Mouse (Mus musculus) frontal cortex, adult 2 months (tissue): ENCODE results near the gene Cracr2a. TPM values are rescaled to one million over a fixed set of nuclear protein-coding genes. Genes with fewer than 3 reads are reported as not detected.

Experiments
- DNase-seq, 2 experiments: peaks; one replicate each; pipeline ENCODE4 v3.0.0; 2022; ENCODE audit warnings: low spot score in 1 of 2; ENCODE audit errors: extremely low spot score in 1 of 2
- polyA plus RNA-seq: library from polyadenylated mRNA; depleted of rRNA; stranded (reverse); fragments of >200 nt; gene quantifications from 2 replicates; pipeline ENCODE4 v1.2.3, GENCODE M21; 2012; rRNA removed

Gene Cracr2a
- polyA plus RNA-seq, 1 experiment, result 0.96 TPM

- DNase-seq, result no peak
These were observed 122.4 kb downstream of the Cracr2a start for GRCm38 (mm10) chr6:127683561-127683960.

- no peak for DNase-seq
These were observed 123.8 kb downstream of the Cracr2a start for GRCm38 (mm10) chr6:127684981-127685380.

GRCm38 (mm10) chr6:127687181-127687860 lies 126.2 kb downstream of the Cracr2a start:
- no peak for DNase-seq

DNA sequence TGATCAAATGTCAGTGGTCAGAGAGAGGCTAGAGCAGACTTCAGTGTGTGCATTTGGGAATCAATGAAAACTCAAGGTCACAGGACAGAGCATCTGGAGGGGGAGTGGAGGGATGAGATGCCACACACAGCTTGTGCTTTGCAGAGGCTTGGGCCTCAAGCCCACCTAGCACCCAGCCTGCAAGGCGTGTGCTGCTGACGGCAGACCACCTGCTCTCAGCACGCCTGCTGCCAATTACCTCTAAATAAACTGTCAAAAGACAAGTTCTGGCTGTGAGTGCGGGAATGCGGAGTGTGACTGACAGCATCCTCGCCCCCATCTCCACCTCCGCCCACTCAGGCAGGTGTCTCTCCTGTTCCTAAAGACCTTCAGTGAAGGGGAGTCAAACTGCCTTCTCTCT lies 131.2 kb downstream of the Cracr2a start:
- DNase-seq, result peak in 1 of 2 experiments; percentile 45

GRCm38 (mm10) chr6:127693681-127694080 lies 132.5 kb downstream of the Cracr2a start:
- DNase-seq, result no peak

- no peak for DNase-seq
These were observed 140.1 kb downstream of the Cracr2a start for GRCm38 (mm10) chr6:127701036-127701783.

GRCm38 (mm10) chr6:127708218-127708628 lies 147.1 kb downstream of the Cracr2a start:
- DNase-seq, result no peak

DNA sequence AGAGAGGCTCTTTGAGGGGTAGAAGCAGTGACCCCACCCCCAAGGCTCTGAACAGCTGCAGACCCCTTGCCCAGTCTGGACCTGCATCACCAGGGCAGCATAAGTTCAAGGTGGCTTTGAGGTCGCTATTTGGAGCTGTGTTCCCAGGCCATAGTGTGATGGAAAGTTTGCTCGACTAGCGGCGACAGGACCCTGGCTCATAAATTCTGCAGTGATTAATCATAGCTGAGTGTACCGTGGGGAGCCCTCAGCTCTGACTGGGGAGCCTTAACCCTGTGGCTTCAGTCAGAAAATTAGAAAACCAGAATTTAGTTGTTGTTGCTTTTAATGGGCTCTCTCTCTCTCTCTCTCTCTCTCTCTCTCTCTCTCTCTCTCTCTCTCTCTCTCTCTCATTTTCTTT lies 153.8 kb downstream of the Cracr2a start:
- no peak for DNase-seq

- DNase-seq, result no peak
These were observed 154.3 kb downstream of the Cracr2a start for GRCm38 (mm10) chr6:127715428-127715827.

DNA sequence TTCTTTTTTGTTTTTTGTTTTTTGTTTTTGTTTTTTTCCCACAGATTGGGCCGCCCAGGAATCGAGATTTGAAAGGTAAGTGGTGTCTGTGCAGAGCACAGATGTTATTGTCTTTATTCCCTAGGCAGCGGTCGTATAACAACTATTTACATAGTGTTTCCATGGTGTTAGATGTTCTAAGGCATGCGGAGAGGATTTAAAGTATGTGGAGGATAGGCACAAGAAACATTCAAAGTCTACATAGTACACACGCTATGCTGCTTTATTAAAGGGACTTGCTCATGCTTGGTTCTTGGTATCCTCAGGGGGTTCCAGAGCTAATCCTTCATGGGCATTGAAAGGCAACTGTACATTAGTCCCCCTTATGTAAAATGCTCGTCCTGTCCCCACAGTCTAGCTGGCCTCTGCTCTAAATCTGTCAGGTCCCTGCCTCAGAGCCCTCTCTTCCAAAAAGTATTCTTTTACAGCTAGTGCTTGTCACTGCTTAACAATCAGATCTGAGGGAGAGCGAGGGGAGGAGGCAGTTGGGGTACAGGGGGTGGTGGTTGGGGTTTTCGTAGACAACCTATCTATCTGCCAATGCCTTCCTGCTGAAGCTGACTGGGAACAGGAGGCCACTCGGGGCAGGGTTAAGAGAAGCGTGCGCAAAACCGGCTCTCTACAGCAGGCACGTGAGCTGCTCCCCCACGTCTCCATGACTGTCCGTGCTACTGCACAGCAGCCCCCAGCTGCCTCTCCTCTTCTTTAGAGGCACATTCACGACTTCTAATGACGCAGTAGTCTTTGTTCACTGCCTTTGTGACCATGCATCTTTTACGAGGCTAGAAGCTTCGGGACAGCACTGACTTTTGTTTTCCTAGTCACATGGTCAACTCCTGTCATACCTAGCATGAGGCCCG lies 156.3 kb downstream of the Cracr2a start:
- no peak for DNase-seq

DNA sequence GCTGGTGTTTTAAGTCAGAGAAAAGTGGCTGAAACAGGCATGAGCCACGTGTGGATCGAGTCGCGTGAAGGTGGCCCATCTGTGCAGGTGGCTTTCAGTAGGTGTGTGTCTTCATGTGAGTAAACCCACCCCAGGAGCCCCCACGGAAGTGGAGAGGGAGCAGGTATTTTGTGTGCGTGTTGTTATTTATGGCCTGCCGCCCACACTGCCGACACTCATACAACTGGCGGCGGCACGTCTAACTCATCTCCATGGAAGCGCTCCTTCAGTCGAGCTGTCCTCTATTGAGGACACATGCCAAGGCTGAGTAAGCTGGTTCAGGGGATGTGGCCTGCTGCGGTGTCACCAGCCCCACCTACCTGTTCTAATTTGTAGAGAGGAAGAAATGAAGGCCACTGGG lies 158.7 kb downstream of the Cracr2a start:
- DNase-seq, result peak; percentile 32 to 53

- DNase-seq, result no peak
These were observed 162.0 kb downstream of the Cracr2a start for GRCm38 (mm10) chr6:127723126-127723525.

Other genes starting within 250 kb of the Cracr2a start
- 30.9 and 32.0 TPM in 2 replicates for gene Parp11, start 114.5 kb upstream of the Cracr2a start, polyA plus RNA-seq
- gene Prmt8, start 208.1 kb downstream of the Cracr2a start, polyA plus RNA-seq, result 55.1 and 55.9 TPM in 2 replicates